Mouse (Mus musculus) liver, postnatal 0 days (tissue): ENCODE measurements at regions not wholly inside any gene's neighbourhood (a gene's known extent, or its start where the extent isn't known, plus 50 kb on each side); places are given as distances from the start of the nearest gene placed in this dataset.

Experiments
- ATAC-seq: fragments of 200-750 bp; cut with Nextera tagmentation; 2 replicates; pipeline ENCODE4 v1.8.0; 2017; ENCODE audit warnings: mild to moderate bottlenecking, moderate library complexity
- DNase-seq: peaks from one replicate; pipeline ENCODE4 v3.0.0-alpha.2; 2016
- H3K27ac ChIP-seq: fragments of 300-500 bp; sonication (generic); 2 replicates; pipeline ENCODE4 v1.5.1; 2014; ENCODE audit warnings: antibody characterized with exemption, moderate library complexity, mild to moderate bottlenecking, low read depth
- H3K27me3 ChIP-seq: fragments of 300-500 bp; sonication (generic); 2 replicates; pipeline ENCODE4 v1.6.1; 2014; ENCODE audit warnings: low read length, control low read depth, mixed read lengths; ENCODE audit not compliant: insufficient read depth
- H3K36me3 ChIP-seq: fragments of 300-500 bp; sonication (generic); replicated peaks from 2 replicates; pipeline ENCODE4 v1.6.1; 2014; ENCODE audit warnings: mild to moderate bottlenecking, control low read depth, low read length, moderate library complexity, mixed read lengths; ENCODE audit not compliant: insufficient read depth
- H3K4me1 ChIP-seq: fragments of 300-500 bp; sonication (generic); 2 replicates; pipeline ENCODE4 v1.6.1; 2014; ENCODE audit warnings: antibody characterized with exemption, mild to moderate bottlenecking, control low read depth; ENCODE audit not compliant: insufficient read depth
- H3K4me2 ChIP-seq: fragments of 300-500 bp; sonication (generic); 2 replicates; pipeline ENCODE4 v1.6.1; 2014; ENCODE audit warnings: low read depth, mild to moderate bottlenecking, low read length, moderate library complexity, mixed read lengths
- H3K4me3 ChIP-seq: fragments of 300-500 bp; sonication (generic); 2 replicates; pipeline ENCODE4 v1.5.1; 2014; ENCODE audit warnings: low read depth, low read length
- H3K9ac ChIP-seq: fragments of 300-500 bp; sonication (generic); replicated peaks from 2 replicates; pipeline ENCODE4 v1.6.1; 2014; ENCODE audit warnings: mild to moderate bottlenecking, moderate library complexity
- H3K9me3 ChIP-seq: fragments of 300-500 bp; sonication (generic); 2 replicates; pipeline ENCODE4 v1.6.1; 2016; ENCODE audit warnings: mild to moderate bottlenecking, control low read depth, low read length, mixed read lengths
- CTCF ChIP-seq: sonication (generic); IDR thresholded peaks from 2 replicates; pipeline ENCODE4 v1.5.1; 2016; ENCODE audit warnings: antibody characterized with exemption, low read depth
- EP300 ChIP-seq: IDR thresholded peaks from 2 replicates; pipeline ENCODE4 v1.6.1; 2016; ENCODE audit warnings: antibody characterized with exemption, low read depth, mild to moderate bottlenecking
- WGBS: fragments of 180-500 bp; shearing (Covaris S2); extraction: QIAGEN DNeasy Blood & Tissue Kit; methylation state at CpG from one replicate; pipeline ENCODE4 v1.1.7; 2014; ENCODE audit not compliant: insufficient replicate concordance; 5-methylcytosine and 5-hydroxymethylcytosine counted together

GRCm38 (mm10) chr12:112335641-112336040, 153.6 kb upstream of the A530016L24Rik start:
- WGBS = 70% methylated on average over 7 of the region's 7 CpGs
- H3K36me3 ChIP-seq = no peaks in the 10 kb centered on the region
- DNase-seq = no peak

GRCm38 (mm10) chr12:112336691-112337295, 152.5 kb upstream of the A530016L24Rik start:
- Histone ChIP-seq H3K4me1 (no peaks in the 10 kb centered on the region), H3K9ac (no peak overlapping the region), H3K9me3 (no peaks in the 10 kb centered on the region), H3K4me2 (no peak overlapping the region), H3K27me3 (no peaks in the 10 kb centered on the region), H3K36me3 (no peaks in the 10 kb centered on the region), H3K27ac (no peak overlapping the region), H3K4me3 (no peak overlapping the region)
- no peak for DNase-seq
- TF ChIP-seq EP300 = no peak
- no peak for TF ChIP-seq CTCF
- WGBS = 83% methylated on average over 9 of the region's 9 CpGs
- no peak for ATAC-seq

More at GRCm38 (mm10) chr12:112335641-112336040, 153.6 kb upstream of the A530016L24Rik start:
- no peak overlapping the region for H3K9ac ChIP-seq
- H3K9me3 ChIP-seq = no peaks in the 10 kb centered on the region
- H3K27ac ChIP-seq = no peak overlapping the region
- H3K4me1 ChIP-seq = no peaks in the 10 kb centered on the region
- H3K27me3 ChIP-seq = no peaks in the 10 kb centered on the region
- no peak for TF ChIP-seq EP300
- no peak for TF ChIP-seq CTCF
- H3K4me2 ChIP-seq = no peak overlapping the region
- H3K4me3 ChIP-seq = no peak overlapping the region
- ATAC-seq = no peak

- DNase-seq = no peak
- Histone ChIP-seq H3K27ac (no peak overlapping the region), H3K27me3 (no peaks in the 10 kb centered on the region), H3K9ac (no peak overlapping the region), H3K4me3 (no peak overlapping the region), H3K36me3 (no peaks in the 10 kb centered on the region), H3K4me2 (no peak overlapping the region), H3K9me3 (no peaks in the 10 kb centered on the region), H3K4me1 (no peaks in the 10 kb centered on the region)
- WGBS = 65% methylated on average over 11 of the region's 11 CpGs
- TF ChIP-seq CTCF (no peak), EP300 (no peak)
- no peak for ATAC-seq
Measured at GRCm38 (mm10) chr12:112337443-112337842, 151.8 kb upstream of the A530016L24Rik start.

- no peak overlapping the region for H3K4me3 ChIP-seq
- H3K27ac ChIP-seq = no peak overlapping the region
- TF ChIP-seq CTCF = no peak
- no peak for TF ChIP-seq EP300
- no peak for ATAC-seq
- H3K9me3 ChIP-seq = no peaks in the 10 kb centered on the region
- H3K27me3 ChIP-seq = no peaks in the 10 kb centered on the region
- H3K4me1 ChIP-seq = no peaks in the 10 kb centered on the region
- H3K9ac ChIP-seq = no peak overlapping the region
- H3K4me2 ChIP-seq = no peak overlapping the region
- 81% methylated on average over 15 of the region's 15 CpGs for WGBS
- H3K36me3 ChIP-seq = no peaks in the 10 kb centered on the region
- no peak for DNase-seq
Measured at GRCm38 (mm10) chr12:112338976-112339375, 150.3 kb upstream of the A530016L24Rik start.

- H3K27me3 ChIP-seq = no peaks in the 10 kb centered on the region
- no peaks in the 10 kb centered on the region for H3K36me3 ChIP-seq
- no peak for DNase-seq
- no peak overlapping the region for H3K4me2 ChIP-seq
- H3K27ac ChIP-seq = no peak overlapping the region
- 71% methylated on average over 11 of the region's 11 CpGs for WGBS
- H3K9me3 ChIP-seq = no peaks in the 10 kb centered on the region
- no peak overlapping the region for H3K4me3 ChIP-seq
- TF ChIP-seq CTCF = no peak
- no peak for TF ChIP-seq EP300
- ATAC-seq = no peak
- no peak overlapping the region for H3K9ac ChIP-seq
- H3K4me1 ChIP-seq = no peaks in the 10 kb centered on the region
Measured at GRCm38 (mm10) chr12:112339481-112340179, 149.6 kb upstream of the A530016L24Rik start.

- Histone ChIP-seq H3K4me3 (no peak overlapping the region), H3K9me3 (no peaks in the 10 kb centered on the region), H3K4me2 (no peak overlapping the region), H3K36me3 (no peaks in the 10 kb centered on the region), H3K9ac (no peak overlapping the region), H3K27me3 (no peaks in the 10 kb centered on the region), H3K4me1 (no peaks in the 10 kb centered on the region), H3K27ac (no peak overlapping the region)
- TF ChIP-seq EP300 (no peak), CTCF (no peak)
- no peak for DNase-seq
- no peak for ATAC-seq
- WGBS = 68% methylated on average over 5 of the region's 5 CpGs
Measured at GRCm38 (mm10) chr12:112340248-112340647, 149.0 kb upstream of the A530016L24Rik start.
